Mouse (Mus musculus): ENCODE data around the gene Coasy. TPM values are rescaled to one million over a fixed set of nuclear protein-coding genes. Genes with fewer than 3 reads are reported as not detected.

Gene Coasy
- polyA plus RNA-seq (2021; fragmentation: Nextera tagmentation), result 35.8 and 36.1 TPM in 2 replicates
- long read RNA-seq, experiment 1, transcript Coasy-201 (10 exons, 2,138 nt), result major isoform, 54 of 86 reads
- long read RNA-seq, experiment 1, transcript Coasy-202 (9 exons, 2,386 nt), result minor isoform, 22 of 86 reads
- long read RNA-seq, experiment 1, partial matches to known transcripts, result 1 of 86 reads
- long read RNA-seq, experiment 1, other reads (novel, unspliced or antisense), result 9 of 86 reads
- long read RNA-seq, experiment 2, transcript Coasy-201 (10 exons, 2,138 nt), result major isoform, 132 of 235 reads
- long read RNA-seq, experiment 2, transcript Coasy-202 (9 exons, 2,386 nt), result minor isoform, 74 of 235 reads
- long read RNA-seq, experiment 2, partial matches to known transcripts, result 4 of 235 reads
- long read RNA-seq, experiment 2, other reads (novel, unspliced or antisense), result 25 of 235 reads

GRCm38 (mm10) chr11:101082208-101083082 is at the start of gene Coasy:
Gene Coasy, plus strand, starts transcription at chr11:101082565.

GRCm38 (mm10) chr11:101069391-101070188 is 12.8 kb upstream of the Coasy start, which contains the start of gene Naglu:
Gene Naglu, plus strand, starts transcription at chr11:101070012.

GRCm38 (mm10) chr11:101078121-101078520 is 4.2 kb upstream of the Coasy start, which contains the start of gene Hsd17b1:
Gene Hsd17b1, plus strand, starts transcription at chr11:101078411.

GRCm38 (mm10) chr11:101086756-101087681 is 4.7 kb downstream of the Coasy start, which contains the start of gene Mlx:
Gene Mlx, plus strand, starts transcription at chr11:101087277.

GRCm38 (mm10) chr11:101095314-101096024 is 13.1 kb downstream of the Coasy start, which contains the start of gene Psmc3ip:
Gene Psmc3ip, minus strand, starts transcription at chr11:101095436.

GRCm38 (mm10) chr11:101119761-101120544 is 37.6 kb downstream of the Coasy start, which contains the start of the genes Retreg3 and Tubg1:
Gene Retreg3, minus strand, starts transcription at chr11:101119893.
Gene Tubg1, plus strand, starts transcription at chr11:101119938.

Other genes with a start within 250 kb of the Coasy start
- gene Stat5b, start 231.8 kb upstream of the Coasy start, polyA plus RNA-seq (2021; fragmentation: Nextera tagmentation), result 3.4 and 3.5 TPM in 2 replicates
- 1.3 and 1.7 TPM in 2 replicates for gene Stat5a, start 223.2 kb upstream of the Coasy start, polyA plus RNA-seq (2021; fragmentation: Nextera tagmentation)
- 22.6 and 24.9 TPM in 2 replicates for gene Stat3, start 143.0 kb upstream of the Coasy start, polyA plus RNA-seq (2021; fragmentation: Nextera tagmentation)
- 11.1 and 19.8 TPM in 2 replicates for gene Cavin1, start 111.7 kb upstream of the Coasy start, polyA plus RNA-seq (2021; fragmentation: Nextera tagmentation)
- gene Atp6v0a1, start 73.1 kb upstream of the Coasy start, polyA plus RNA-seq (2021; fragmentation: Nextera tagmentation), result 149 and 167 TPM in 2 replicates
- gene Naglu, start 12.6 kb upstream of the Coasy start, polyA plus RNA-seq (2021; fragmentation: Nextera tagmentation), result 9.6 and 12.1 TPM in 2 replicates
- not detected in 2 replicates for gene Hsd17b1, start 4.2 kb upstream of the Coasy start, polyA plus RNA-seq (2021; fragmentation: Nextera tagmentation)
- 63.4 and 67.0 TPM in 2 replicates for gene Mlx, start 4.7 kb downstream of the Coasy start, polyA plus RNA-seq (2021; fragmentation: Nextera tagmentation)
- gene Psmc3ip, start 12.9 kb downstream of the Coasy start, polyA plus RNA-seq (2021; fragmentation: Nextera tagmentation), result 5.3 and 6.0 TPM in 2 replicates
- gene Retreg3, start 37.3 kb downstream of the Coasy start, polyA plus RNA-seq (2021; fragmentation: Nextera tagmentation), result 7.9 and 8.1 TPM in 2 replicates
- gene Tubg1, start 37.4 kb downstream of the Coasy start, polyA plus RNA-seq (2021; fragmentation: Nextera tagmentation), result 52.5 and 59.1 TPM in 2 replicates
- 49.2 and 55.2 TPM in 2 replicates for gene Tubg2, start 73.3 kb downstream of the Coasy start, polyA plus RNA-seq (2021; fragmentation: Nextera tagmentation)
- gene Cntnap1, start 88.0 kb downstream of the Coasy start, polyA plus RNA-seq (2021; fragmentation: Nextera tagmentation), result 14.1 and 15.8 TPM in 2 replicates
- gene Plekhh3, start 88.8 kb downstream of the Coasy start, polyA plus RNA-seq (2021; fragmentation: Nextera tagmentation), result 2.0 and 3.2 TPM in 2 replicates
- 0.23 and 0.53 TPM in 2 replicates for gene Ccr10, start 92.9 kb downstream of the Coasy start, polyA plus RNA-seq (2021; fragmentation: Nextera tagmentation)
- 30.9 and 32.5 TPM in 2 replicates for gene Ezh1, start 143.9 kb downstream of the Coasy start, polyA plus RNA-seq (2021; fragmentation: Nextera tagmentation)
- gene Ramp2, start 163.5 kb downstream of the Coasy start, polyA plus RNA-seq (2021; fragmentation: Nextera tagmentation), result 78.1 and 88.2 TPM in 2 replicates
- gene Vps25, start 171.1 kb downstream of the Coasy start, polyA plus RNA-seq (2021; fragmentation: Nextera tagmentation), result 180 and 205 TPM in 2 replicates
- 1.1 and 1.8 TPM in 2 replicates for gene Wnk4, start 178.0 kb downstream of the Coasy start, polyA plus RNA-seq (2021; fragmentation: Nextera tagmentation)
- gene Cntd1, start 196.4 kb downstream of the Coasy start, polyA plus RNA-seq (2021; fragmentation: Nextera tagmentation), result 0.13 and 0.14 TPM in 2 replicates
- 427 and 478 TPM in 2 replicates for gene Coa3, start 196.5 kb downstream of the Coasy start, polyA plus RNA-seq (2021; fragmentation: Nextera tagmentation)
- 197 and 208 TPM in 2 replicates for gene Becn1, start 219.7 kb downstream of the Coasy start, polyA plus RNA-seq (2021; fragmentation: Nextera tagmentation)
- gene Psme3, start 233.6 kb downstream of the Coasy start, polyA plus RNA-seq (2021; fragmentation: Nextera tagmentation), result 16.3 and 17.7 TPM in 2 replicates
- gene Aoc2, start 242.5 kb downstream of the Coasy start, polyA plus RNA-seq (2021; fragmentation: Nextera tagmentation), result 0.21 and 0.29 TPM in 2 replicates
- gene Aoc3, start 248.0 kb downstream of the Coasy start, polyA plus RNA-seq (2021; fragmentation: Nextera tagmentation), result 0.08 and 0.16 TPM in 2 replicates